Mouse (Mus musculus) lung, postnatal 0 days (tissue): ENCODE data around the gene Rnf8.

ENCODE experiments used
- CTCF ChIP-seq: IDR thresholded peaks from 2 replicates; pipeline ENCODE4 v1.5.1; 2016; ENCODE audit warnings: antibody characterized with exemption, mild to moderate bottlenecking
- EP300 ChIP-seq: IDR thresholded peaks from 2 replicates; pipeline ENCODE4 v1.6.1; 2016; ENCODE audit warnings: antibody characterized with exemption, mild to moderate bottlenecking, control low read depth

GRCm38 (mm10) chr17:29680921-29681320, 66.3 kb downstream of the Rnf8 start:
- TF ChIP-seq CTCF: no peak
- no peak for TF ChIP-seq EP300
